Mouse (Mus musculus) T-helper 2 cell (primary cell): Measurements from ENCODE around the gene C1ql1.

Source experiments
- in situ Hi-C: fragments of 300-600 bp; cut with MboI, MseI; formaldehyde crosslinking; loops from one replicate; pipeline ENCODE4 v1.15.1; 2025; ENCODE audit warnings: high pct_unique_total_duplicates

The C1ql1 gene

DNA sequence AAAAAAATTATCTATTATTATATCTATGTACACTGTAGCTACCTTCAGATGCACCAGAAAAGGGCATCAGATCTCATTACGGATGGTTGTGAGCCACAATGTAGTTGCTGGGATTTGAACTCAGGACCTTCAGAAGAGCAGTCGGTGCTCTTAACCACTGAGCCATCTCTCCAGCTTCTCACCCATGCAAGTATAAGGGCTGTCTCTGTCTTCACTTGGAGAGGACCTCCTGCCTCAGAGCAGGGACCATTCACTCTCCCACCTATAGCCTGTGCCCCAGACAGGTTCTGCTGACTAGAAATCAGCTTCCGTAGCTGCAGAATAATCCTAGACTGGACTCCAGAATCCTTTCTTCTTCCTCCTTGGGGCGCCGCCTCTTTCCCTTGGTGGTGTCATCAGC lies 44.4 kb downstream of the C1ql1 start:
- in situ Hi-C loops: no loop called here

DNA sequence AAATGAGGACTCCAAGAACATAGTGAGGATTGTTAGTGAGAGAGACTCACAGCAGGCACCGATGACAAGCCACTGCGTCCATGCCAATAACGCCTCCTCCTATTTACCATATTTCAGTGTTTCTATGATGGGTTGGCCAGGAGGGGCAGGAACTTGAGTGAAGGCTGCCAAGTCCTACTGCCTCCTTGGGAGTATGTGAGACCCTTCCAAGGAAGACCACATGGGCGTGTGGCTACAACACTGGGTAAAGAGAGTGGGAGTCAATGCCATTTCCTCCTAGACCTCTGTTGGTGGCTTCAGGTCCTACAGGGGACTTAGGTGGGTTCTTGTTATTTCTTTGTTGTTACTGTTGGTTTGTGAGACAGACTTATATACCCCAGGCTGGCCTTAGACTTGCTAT lies 45.3 kb downstream of the C1ql1 start:
- in situ Hi-C loops: no loop called here

DNA sequence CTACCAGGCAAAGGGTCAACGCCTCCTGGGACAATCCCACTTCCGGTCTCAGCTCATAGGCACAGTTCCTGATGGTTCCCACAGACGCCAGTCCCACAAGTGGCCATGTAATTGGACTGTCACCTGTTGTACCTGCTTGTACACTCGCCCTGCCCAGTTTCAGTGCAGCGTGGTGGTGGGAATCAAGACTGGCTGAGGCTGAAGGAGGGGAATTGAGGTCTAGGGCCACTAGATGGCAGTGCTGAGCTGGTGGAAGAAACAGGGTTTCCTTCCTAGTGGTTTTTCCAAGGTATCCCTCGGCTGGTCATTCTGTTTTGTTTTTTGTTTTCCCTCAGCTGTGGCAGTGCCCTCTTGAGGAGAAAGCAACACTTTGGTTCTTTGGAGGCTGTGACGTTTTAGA lies 45.7 kb downstream of the C1ql1 start, which contains the start of gene Gfap:
Gene Gfap, minus strand, starts transcription at position 150 of the 400 bp plus-strand sequence.
- in situ Hi-C loops: no loop called here

DNA sequence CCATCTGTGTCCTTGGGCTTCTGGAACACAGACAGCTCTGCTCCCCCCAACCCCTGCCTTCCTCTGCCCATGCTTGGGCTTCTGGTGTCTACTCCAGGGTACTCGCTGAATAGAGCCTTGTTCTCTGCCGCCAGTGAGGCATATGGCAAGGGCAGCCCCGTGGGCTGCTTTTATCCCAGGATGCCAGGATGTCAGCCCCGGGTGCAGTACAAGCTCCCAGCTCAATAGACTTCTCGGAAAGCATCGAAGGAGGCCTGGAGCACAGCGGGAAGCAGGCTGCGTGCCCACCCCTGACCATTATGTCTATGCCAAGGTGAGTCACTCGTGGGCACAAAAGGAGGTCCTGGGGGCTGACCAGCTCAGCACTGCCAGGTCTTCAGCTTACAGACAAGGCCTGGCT lies 48.1 kb downstream of the C1ql1 start:
- in situ Hi-C loops: no loop called here

DNA sequence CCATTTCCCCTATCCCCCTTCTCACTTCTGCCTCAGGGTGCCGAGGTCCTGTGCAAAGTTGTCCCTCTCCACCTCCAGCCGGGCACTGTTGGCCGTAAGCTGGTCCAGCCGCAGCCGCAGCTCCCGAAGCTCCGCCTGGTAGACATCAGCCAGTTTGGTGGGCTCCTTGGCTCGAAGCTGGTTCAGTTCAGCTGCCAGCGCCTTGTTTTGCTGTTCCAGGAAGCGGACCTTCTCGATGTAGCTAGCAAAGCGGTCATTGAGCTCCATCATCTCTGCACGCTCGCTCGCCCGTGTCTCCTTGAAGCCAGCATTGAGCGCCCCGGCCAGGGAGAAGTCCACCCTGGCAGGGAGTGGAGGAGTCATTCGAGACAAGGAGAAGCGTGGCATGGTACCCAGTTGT lies 49.8 kb downstream of the C1ql1 start:
- in situ Hi-C loops: no loop called here

DNA sequence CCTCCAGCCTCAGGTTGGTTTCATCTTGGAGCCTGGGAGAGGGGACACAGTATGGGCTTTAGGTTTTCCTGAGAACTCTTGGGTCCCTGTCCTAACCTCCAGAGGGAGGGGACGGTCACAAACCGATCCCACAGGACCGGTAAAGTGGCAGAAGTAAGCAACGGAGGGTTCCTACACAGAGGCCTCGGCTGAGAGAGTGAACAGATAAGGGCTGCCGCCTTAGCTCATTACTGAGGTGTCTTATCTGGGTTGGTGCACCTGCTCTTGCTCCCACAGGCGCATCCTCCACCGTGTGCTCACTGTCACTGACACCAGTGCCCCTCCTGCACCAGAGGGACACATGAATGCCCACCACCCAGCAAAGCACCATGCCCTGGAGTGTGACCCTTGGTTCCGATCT lies 50.7 kb downstream of the C1ql1 start:
- in situ Hi-C loops: no loop called here

DNA sequence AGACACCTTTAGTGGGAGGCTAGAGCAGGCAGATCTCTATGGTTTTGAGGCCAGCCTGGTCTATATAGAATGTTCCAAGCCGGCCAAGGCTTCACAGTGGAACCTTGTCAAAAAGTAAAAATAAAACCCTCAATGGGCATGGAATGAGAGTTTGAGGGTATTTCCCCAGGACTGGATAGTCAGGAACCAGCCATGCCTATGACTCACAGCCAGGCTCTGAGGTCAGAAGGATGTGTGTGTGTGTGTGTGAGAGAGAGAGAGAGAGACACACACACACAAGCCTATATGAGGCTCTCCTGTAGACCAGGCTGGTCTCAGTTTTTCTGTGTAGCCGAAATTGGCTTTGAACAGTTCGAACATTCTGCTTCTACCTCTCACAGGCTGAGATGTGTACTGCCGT lies 51.8 kb downstream of the C1ql1 start:
- in situ Hi-C loops: loop anchor here (5.0 kb wide), 1 partner anchor 98 kb away; no protein-coding TSS in a partner anchor

DNA sequence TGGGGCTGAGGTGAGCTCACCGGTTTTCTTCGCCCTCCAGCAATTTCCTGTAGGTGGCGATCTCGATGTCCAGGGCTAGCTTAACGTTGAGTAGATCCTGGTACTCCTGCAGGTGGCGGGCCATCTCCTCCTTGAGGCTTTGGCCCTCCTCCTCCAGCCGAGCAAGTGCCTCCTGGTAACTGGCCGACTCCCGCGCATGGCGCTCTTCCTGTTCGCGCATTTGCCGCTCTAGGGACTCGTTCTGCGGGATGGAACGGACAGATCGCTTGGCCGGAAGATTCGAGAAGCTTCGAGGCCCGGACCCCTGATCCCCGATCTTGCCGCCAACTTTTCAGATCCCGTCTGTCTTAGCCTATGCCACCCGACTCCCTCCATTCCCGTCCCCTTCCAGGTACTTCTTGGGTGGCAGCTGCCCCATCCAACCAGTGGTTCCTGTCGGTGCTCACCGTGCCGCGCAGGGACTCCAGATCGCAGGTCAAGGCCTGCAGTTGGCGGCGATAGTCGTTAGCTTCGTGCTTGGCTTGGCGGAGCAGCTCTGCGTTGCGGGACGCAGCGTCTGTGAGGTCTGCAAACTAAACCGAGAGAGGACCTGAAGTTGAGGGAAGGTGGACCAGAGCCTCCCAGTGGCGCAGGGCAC lies 53.4 kb downstream of the C1ql1 start:
- in situ Hi-C loops: loop anchor here (5.0 kb wide), 1 partner anchor 99 kb away; no protein-coding TSS in a partner anchor

DNA sequence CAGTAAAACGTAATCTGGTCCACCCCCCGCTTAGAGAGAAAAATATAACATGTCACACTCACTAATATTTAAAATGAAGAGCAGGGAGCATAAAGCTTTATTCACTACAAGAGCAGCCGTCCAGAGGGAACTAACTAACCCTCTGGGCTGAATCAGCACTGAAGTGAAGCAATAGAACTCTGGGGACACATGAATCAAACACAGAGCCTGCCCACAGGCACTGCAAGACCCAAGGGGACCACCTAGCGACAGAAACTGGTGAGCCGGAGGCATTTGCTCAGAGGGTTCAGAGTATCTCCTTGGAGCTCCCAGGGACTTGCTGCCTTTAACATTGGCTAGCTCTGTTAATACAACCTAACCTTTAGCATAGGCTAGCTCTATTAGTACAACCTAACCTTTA lies 56.4 kb downstream of the C1ql1 start:
- in situ Hi-C loops: loop anchor here (5.0 kb wide), 1 partner anchor 102 kb away; no protein-coding TSS in a partner anchor
